Mouse (Mus musculus): ENCODE measurements around the gene Tnk2. TPM values are rescaled to one million over a fixed set of nuclear protein-coding genes. Genes with fewer than 3 reads are reported as not detected.

The Tnk2 gene
- polyA plus RNA-seq, 1 experiment from 2014 or later = 6.7 TPM

- H3K4me2 ChIP-seq = peak overlapping the region; percentile 50
- H3K36me3 ChIP-seq = no peaks in the 10 kb centered on the region
- H3K27me3 ChIP-seq (replicated peaks) = no peaks in the 10 kb centered on the region; the same call in 1 of the 2 replicates
- WGBS = 12% methylated on average over 13 of the region's 13 CpGs
- no peak for ATAC-seq (ENCODE audit: insufficient number of reproducible peaks, low FRiP score)
- peak overlapping the region; percentile 14 for H3K4me3 ChIP-seq
- H3K27ac ChIP-seq (ENCODE audit: poor library complexity, severe bottlenecking) = no peak overlapping the region
- H3K9ac ChIP-seq = no peak overlapping the region
- no peaks in the 10 kb centered on the region for H3K9me3 ChIP-seq (replicated peaks)
- peaks cover 28% of the 10 kb centered on the region for H3K4me1 ChIP-seq (replicated peaks)
These were observed 71.7 kb downstream of the Tnk2 start for GRCm38 (mm10) chr16:32715364-32715763.

- no peaks in the 10 kb centered on the region for H3K9me3 ChIP-seq (replicated peaks)
- no peak overlapping the region for H3K4me3 ChIP-seq
- no peaks in the 10 kb centered on the region for H3K4me1 ChIP-seq (replicated peaks)
- ATAC-seq (ENCODE audit: insufficient number of reproducible peaks, low FRiP score) = no peak
- WGBS = 37% methylated on average over 7 of the region's 7 CpGs
- no peak overlapping the region for H3K27ac ChIP-seq (ENCODE audit: poor library complexity, severe bottlenecking)
- H3K36me3 ChIP-seq = no peaks in the 10 kb centered on the region
- H3K4me2 ChIP-seq = no peak overlapping the region
- no peak overlapping the region for H3K9ac ChIP-seq
- no peaks in the 10 kb centered on the region; the same call in 1 of the 2 replicates for H3K27me3 ChIP-seq (replicated peaks)
These were observed 79.5 kb downstream of the Tnk2 start for GRCm38 (mm10) chr16:32723163-32723562.

GRCm38 (mm10) chr16:32723767-32724166, 80.1 kb downstream of the Tnk2 start:
- Histone ChIP-seq H3K9ac (no peak overlapping the region), H3K36me3 (no peaks in the 10 kb centered on the region), H3K4me1 (replicated peaks) (no peaks in the 10 kb centered on the region), H3K4me2 (no peak overlapping the region), H3K27me3 (replicated peaks) (no peaks in the 10 kb centered on the region; the same call in 1 of the 2 replicates), H3K27ac (ENCODE audit: poor library complexity, severe bottlenecking) (no peak overlapping the region), H3K4me3 (no peak overlapping the region), H3K9me3 (replicated peaks) (no peaks in the 10 kb centered on the region)
- ATAC-seq (ENCODE audit: insufficient number of reproducible peaks, low FRiP score) = no peak
- WGBS = 63% methylated on average over 4 of the region's 4 CpGs

- H3K9me3 ChIP-seq (replicated peaks) = no peaks in the 10 kb centered on the region
These were observed 80.6 kb downstream of the Tnk2 start for GRCm38 (mm10) chr16:32724259-32724658.

GRCm38 (mm10) chr16:32726501-32726900, 82.8 kb downstream of the Tnk2 start:
- H3K4me3 ChIP-seq = no peak overlapping the region
- no peaks in the 10 kb centered on the region for H3K4me1 ChIP-seq (replicated peaks)
- H3K36me3 ChIP-seq = no peaks in the 10 kb centered on the region
- H3K4me2 ChIP-seq = no peak overlapping the region
- no peak overlapping the region for H3K9ac ChIP-seq
- H3K27ac ChIP-seq (ENCODE audit: poor library complexity, severe bottlenecking) = no peak overlapping the region
- no peaks in the 10 kb centered on the region for H3K9me3 ChIP-seq (replicated peaks)
- no peak for ATAC-seq (ENCODE audit: insufficient number of reproducible peaks, low FRiP score)
- no peaks in the 10 kb centered on the region for H3K27me3 ChIP-seq (replicated peaks)

More at GRCm38 (mm10) chr16:32724259-32724658, 80.6 kb downstream of the Tnk2 start:
- Histone ChIP-seq H3K27me3 (replicated peaks) (no peaks in the 10 kb centered on the region; the same call in 1 of the 2 replicates), H3K4me3 (no peak overlapping the region), H3K4me2 (no peak overlapping the region), H3K9ac (no peak overlapping the region), H3K36me3 (no peaks in the 10 kb centered on the region), H3K4me1 (replicated peaks) (no peaks in the 10 kb centered on the region), H3K27ac (ENCODE audit: poor library complexity, severe bottlenecking) (no peak overlapping the region)
- WGBS = 81% methylated on average over 2 of the region's 2 CpGs
- no peak for ATAC-seq (ENCODE audit: insufficient number of reproducible peaks, low FRiP score)

DNA sequence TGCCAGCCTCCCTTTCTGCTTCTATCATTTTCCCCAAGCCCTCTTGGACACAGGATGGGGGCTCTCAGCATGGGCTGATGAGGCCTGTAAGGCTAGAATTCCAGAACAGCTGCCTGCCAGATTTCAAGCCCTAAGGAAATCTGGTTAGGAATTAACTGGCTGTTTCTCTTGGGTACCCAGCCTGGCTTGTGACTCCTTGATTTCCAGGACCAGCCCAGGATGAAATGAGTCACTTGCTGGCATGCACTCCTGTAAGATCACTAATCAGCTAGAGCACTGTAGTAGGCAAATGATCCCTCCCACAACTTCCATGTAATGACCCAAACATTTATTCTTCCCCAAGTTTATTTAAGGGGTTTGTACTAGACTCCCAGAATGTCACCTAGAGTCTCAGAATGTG, 84.6 kb downstream of the Tnk2 start:
- Histone ChIP-seq H3K27ac (ENCODE audit: poor library complexity, severe bottlenecking) (no peak overlapping the region), H3K4me2 (no peak overlapping the region), H3K36me3 (no peaks in the 10 kb centered on the region), H3K27me3 (replicated peaks) (no peaks in the 10 kb centered on the region), H3K4me1 (replicated peaks) (no peaks in the 10 kb centered on the region), H3K4me3 (no peak overlapping the region), H3K9ac (no peak overlapping the region), H3K9me3 (replicated peaks) (peaks cover under 1% of the 10 kb centered on the region; the same call in 1 of the 2 replicates)
- ATAC-seq (ENCODE audit: insufficient number of reproducible peaks, low FRiP score) = no peak

- no peak for ATAC-seq (ENCODE audit: insufficient number of reproducible peaks, low FRiP score)
- 79% methylated on average over 1 of the region's 1 CpGs for WGBS
- H3K4me3 ChIP-seq = no peak overlapping the region
These were observed 85.1 kb downstream of the Tnk2 start for GRCm38 (mm10) chr16:32728730-32729129.

More at GRCm38 (mm10) chr16:32728730-32729129, 85.1 kb downstream of the Tnk2 start:
- Histone ChIP-seq H3K4me1 (replicated peaks) (no peaks in the 10 kb centered on the region), H3K36me3 (no peaks in the 10 kb centered on the region), H3K4me2 (no peak overlapping the region), H3K27me3 (replicated peaks) (no peaks in the 10 kb centered on the region), H3K9ac (no peak overlapping the region), H3K27ac (ENCODE audit: poor library complexity, severe bottlenecking) (no peak overlapping the region), H3K9me3 (replicated peaks) (peaks cover 5% of the 10 kb centered on the region; the same call in 1 of the 2 replicates)

Other genes starting within 250 kb of the Tnk2 start
- gene Tm4sf19, start 243.4 kb upstream of the Tnk2 start, polyA plus RNA-seq (2016; fragmentation: Nextera tagmentation; extraction: Ambion mirVana) = not detected in 2 replicates
- 21.6 and 27.1 TPM in 2 replicates for gene Tctex1d2, start 224.2 kb upstream of the Tnk2 start, polyA plus RNA-seq (2016; fragmentation: Nextera tagmentation; extraction: Ambion mirVana)
- gene Pcyt1a, start 213.0 kb upstream of the Tnk2 start, polyA plus RNA-seq (2016; fragmentation: Nextera tagmentation; extraction: Ambion mirVana) = 43.2 and 48.9 TPM in 2 replicates
- 2.1 and 2.9 TPM in 2 replicates for gene Slc51a, start 156.0 kb upstream of the Tnk2 start, polyA plus RNA-seq (2016; fragmentation: Nextera tagmentation; extraction: Ambion mirVana)
- gene Zdhhc19, start 147.6 kb upstream of the Tnk2 start, polyA plus RNA-seq (2016; fragmentation: Nextera tagmentation; extraction: Ambion mirVana) = not detected in 2 replicates
- 52.5 and 58.2 TPM in 2 replicates for gene Tfrc, start 35.0 kb upstream of the Tnk2 start, polyA plus RNA-seq (2016; fragmentation: Nextera tagmentation; extraction: Ambion mirVana)
- 0.13 and 0.17 TPM in 2 replicates for gene Muc4, start 92.0 kb downstream of the Tnk2 start, polyA plus RNA-seq (2016; fragmentation: Nextera tagmentation; extraction: Ambion mirVana)
- gene Muc20, start 153.6 kb downstream of the Tnk2 start, polyA plus RNA-seq (2016; fragmentation: Nextera tagmentation; extraction: Ambion mirVana) = 0.09 and 0.15 TPM in 2 replicates
- not detected in 2 replicates for gene Smbd1, start 166.6 kb downstream of the Tnk2 start, polyA plus RNA-seq (2016; fragmentation: Nextera tagmentation; extraction: Ambion mirVana)
- gene Fyttd1, start 233.6 kb downstream of the Tnk2 start, polyA plus RNA-seq (2016; fragmentation: Nextera tagmentation; extraction: Ambion mirVana) = 165 and 170 TPM in 2 replicates
- 30.9 and 34.0 TPM in 2 replicates for gene Rubcn, start 233.9 kb downstream of the Tnk2 start, polyA plus RNA-seq (2016; fragmentation: Nextera tagmentation; extraction: Ambion mirVana)